Mouse (Mus musculus) common myeloid progenitor, adult 5-6 weeks (primary cell): Measurements from ENCODE around the gene Rbbp8nl. TPM values are rescaled to one million over a fixed set of nuclear protein-coding genes. Genes with fewer than 3 reads are reported as not detected.
"Not testable (repeated sequence)": the region's sequence is repeated elsewhere in the genome, so short reads cannot be mapped to it uniquely, and the experiment has no call there.

Source experiments
- ATAC-seq: replicated peaks from 2 replicates; pipeline ENCODE4 v1.8.0; 2016; ENCODE audit warnings: low read depth, mild to moderate bottlenecking, moderate TSS enrichment, inconsistent platforms; ENCODE audit not compliant: poor library complexity, severe bottlenecking
- total RNA-seq: library from RNA; stranded (forward); fragments of 200-1000, 187-1606 nt; gene quantifications from 2 replicates; pipeline ENCODE4 v1.2.3, GENCODE M21; 2017

Gene Rbbp8nl
- total RNA-seq, 1 experiment from 2014 or later = not detected

- not testable (repeated sequence) for ATAC-seq
Measured at GRCm38 (mm10) chr2:180259826-180260609, 29.7 kb downstream of the Rbbp8nl start.

DNA sequence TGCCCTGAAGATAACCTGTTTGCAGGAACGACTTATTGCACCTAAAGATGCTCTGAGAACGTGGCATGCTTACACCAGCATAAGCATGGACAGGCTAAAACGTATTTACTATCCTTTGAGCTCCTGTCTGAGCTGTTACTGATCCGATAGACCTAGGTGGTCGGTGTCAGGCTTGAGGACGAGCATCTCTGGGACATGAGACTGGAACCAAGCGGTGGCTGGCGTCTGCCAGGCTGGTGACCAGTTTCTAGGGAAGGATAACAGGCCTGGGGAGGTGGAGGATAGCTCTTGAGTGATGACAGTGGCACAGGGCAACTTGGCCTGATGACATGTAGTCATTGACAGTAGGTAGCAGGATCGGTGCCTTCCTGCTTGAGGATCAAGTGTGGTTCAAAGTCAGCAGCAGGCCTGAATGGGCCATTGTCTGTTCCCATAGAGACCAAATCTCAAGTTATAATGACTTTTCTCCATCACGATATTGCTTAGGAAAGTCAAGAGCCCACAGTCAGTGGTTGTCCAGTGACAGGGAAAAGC is 30.7 kb downstream of the Rbbp8nl start:
- not testable (repeated sequence) for ATAC-seq

DNA sequence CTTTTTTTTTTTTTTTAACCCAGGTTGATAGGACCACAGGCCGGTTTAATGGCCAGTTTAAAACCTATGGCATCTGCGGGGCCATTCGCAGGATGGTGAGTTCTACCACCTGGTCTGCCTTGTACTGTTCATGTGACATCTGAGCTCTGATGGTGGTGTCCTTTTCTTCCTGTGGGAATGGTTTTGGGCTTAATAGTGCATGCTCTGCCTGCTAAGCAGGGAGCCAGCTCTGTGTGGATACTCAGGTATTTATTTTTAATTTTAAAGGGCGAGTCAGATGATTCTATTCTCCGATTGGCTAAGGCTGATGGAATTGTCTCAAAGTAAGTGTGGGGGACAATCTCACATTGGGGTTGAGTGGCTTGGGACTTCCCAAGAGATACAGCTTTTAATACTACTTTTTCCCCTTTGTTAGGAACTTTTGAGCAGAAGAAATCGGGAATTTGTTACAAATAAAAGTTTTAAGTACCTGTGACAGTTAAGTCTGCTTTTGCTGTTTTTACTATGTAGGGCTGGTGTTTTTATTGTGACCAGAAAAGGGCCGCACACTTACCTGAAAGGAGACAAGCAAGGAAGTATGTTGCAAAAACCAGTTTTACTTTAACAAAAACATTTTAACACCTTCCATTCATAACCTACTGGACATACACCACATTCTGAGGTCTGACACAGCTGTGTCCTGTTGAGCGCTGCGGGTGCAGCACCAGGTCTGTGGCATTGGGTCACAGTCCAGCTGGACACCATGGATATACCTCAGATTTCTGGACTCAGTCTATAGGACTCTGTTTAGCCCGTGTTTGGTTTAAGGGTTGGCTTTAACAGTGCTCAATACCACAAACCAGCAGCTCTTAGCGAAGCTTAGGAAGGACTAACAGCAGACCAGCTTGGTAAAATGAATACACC is 31.5 kb downstream of the Rbbp8nl start:
- no peak for ATAC-seq

DNA sequence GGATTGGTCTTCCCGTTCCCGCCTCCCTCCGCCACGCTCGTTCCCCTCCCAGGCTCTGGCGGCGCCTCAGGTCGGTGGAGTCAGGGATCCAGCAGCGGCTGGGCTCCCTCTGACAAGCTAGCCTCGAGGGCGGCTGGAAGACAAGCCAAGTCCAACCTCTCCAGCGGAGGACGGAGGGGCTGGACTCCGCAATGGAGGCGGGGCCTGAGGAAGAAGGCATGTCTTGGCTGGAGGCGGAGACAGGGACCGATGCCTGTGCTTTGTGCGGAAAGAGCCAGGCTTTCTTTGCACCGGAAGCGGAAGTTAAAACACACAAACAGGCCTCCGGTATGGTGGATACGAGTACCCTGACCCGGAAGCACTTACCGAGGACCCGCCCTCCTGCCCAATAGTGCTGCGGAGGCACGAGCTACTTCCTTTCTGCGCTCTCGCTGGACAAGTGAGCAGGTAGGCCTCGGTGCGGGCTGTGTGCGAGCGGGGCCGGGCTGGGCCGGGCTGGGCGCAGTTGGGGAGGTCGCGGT is 32.6 kb downstream of the Rbbp8nl start, which contains the start of gene Rps21:
TSS of gene Rps21 (plus strand) at position 377 of the 521 bp plus-strand sequence.
- ATAC-seq = peak; percentile 91

DNA sequence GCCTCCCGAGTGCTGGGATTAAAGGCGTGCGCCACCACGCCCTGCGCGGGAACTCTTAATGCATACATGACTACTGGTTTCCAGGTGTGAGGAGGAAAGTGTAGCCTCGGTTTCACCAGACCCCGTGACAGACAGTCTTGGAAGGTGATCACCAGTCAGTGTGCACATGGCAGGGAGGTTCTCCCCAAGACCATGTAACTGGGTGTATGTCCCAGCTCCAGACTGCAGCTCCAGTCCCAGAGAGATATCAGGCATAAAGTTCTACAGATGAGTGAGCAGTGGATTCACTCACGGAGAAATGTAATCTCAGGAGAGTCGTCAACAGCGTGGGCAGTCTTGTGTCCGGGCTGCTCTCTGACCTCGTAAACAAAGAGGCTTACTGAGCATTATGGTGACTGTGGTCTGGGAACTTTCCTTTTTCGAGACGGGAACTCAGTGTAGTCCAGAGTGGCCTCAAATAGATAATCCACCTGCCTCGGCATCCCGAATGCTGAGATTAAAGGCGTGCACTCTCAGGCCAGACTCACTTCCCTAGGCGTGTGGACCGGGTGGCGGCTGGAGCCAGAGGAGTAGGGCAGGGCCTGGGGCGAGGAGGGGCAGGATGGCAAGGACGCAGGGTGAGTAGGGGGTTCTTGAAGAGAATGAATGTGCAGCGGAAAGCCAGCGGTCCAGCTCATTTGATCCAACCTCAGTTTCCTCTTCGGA is 33.2 kb downstream of the Rbbp8nl start:
- ATAC-seq = peak; percentile 50

GRCm38 (mm10) chr2:180255701-180256100 is 34.0 kb downstream of the Rbbp8nl start:
- ATAC-seq = no peak

- no peak for ATAC-seq
Measured at GRCm38 (mm10) chr2:180254436-180255209, 35.1 kb downstream of the Rbbp8nl start.

- ATAC-seq = no peak
Measured at GRCm38 (mm10) chr2:180251838-180252237, 37.8 kb downstream of the Rbbp8nl start.

DNA sequence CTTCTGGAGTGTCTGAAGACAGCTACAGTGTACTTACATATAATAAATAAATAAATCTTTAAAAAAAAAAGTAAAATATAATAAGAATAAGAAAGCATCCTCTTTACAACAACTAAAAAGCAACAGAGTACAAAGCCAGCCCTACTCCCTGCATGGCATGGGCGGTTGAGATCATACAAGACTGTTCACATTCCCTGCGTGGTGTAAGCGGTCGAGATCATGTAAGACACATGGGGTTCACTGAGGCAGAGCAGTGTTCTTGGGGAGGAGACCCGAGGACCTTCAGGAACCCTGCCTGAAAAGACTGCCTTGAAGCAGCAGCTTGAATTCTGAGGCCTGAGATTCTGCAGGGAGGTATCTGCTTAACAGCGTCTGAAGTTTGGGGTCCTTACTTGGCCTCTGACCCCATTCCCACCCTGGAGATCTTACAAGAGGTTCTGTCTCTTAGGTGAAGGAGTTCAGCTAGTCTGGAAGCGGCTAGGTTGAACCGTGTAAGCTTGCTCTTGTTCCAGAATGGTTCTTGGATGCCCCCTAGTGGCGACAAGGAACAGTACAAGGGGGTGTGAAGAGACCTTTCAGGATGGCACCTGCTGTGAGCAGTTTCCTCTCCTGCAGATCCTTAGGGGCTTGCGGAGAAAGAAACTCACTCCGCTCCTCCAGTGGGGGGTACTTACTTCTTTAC is 38.6 kb downstream of the Rbbp8nl start:
- ATAC-seq = peak; percentile 92

DNA sequence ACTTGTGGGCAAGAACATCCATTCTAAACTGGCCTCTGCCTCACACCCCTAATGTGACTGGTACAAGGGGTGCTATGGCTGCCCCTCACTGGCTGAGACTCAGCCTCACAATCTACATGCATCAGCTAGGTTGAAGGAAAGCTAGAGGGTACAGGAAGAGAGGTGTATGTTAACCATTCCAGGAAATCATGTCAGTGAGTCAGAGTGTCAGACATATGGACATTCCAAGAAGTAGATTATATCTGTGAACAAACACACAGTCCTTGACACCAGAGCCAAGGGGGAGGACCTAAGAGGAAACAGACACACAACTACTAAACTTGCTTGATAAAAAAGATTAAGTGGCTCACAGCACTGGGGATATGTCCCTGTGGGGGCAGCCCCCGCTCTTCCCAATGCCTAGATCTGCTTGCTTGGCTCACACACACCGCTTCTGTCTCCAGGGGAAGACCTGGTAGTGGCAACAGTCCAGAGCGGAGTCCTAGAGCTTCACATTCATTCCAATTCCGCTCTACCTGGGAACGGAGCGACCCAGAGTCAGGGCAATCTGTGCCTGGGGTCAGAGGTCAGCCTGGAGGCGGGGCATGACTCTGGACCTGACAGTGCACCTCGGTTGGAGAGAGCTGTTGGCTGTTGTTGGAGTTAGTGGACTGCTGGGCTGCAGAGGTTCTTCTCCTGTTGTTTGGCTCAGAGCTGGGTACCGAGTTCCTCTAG is 40.6 kb downstream of the Rbbp8nl start:
- ATAC-seq = no peak

- ATAC-seq = no peak
Measured at GRCm38 (mm10) chr2:180247916-180248315, 41.8 kb downstream of the Rbbp8nl start.

DNA sequence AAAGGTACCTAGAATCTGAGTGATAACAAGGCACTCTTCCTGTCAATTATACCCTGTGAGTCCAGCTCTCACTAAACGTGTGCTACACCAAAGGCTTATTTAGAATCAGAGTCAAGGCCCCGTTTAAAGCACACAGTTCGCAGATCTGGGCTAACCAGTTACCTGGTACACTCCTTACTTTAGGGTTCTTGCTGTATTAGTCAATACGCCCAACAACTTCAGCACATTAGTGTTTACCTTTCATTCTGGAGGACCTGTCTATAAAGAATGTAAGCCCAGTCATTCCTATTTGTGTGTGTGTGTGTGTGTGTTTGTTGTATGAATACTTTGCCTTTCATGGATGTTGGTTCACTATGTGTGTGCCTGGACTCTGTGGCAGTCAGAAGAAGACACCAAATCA is 46.6 kb downstream of the Rbbp8nl start:
- no peak for ATAC-seq

DNA sequence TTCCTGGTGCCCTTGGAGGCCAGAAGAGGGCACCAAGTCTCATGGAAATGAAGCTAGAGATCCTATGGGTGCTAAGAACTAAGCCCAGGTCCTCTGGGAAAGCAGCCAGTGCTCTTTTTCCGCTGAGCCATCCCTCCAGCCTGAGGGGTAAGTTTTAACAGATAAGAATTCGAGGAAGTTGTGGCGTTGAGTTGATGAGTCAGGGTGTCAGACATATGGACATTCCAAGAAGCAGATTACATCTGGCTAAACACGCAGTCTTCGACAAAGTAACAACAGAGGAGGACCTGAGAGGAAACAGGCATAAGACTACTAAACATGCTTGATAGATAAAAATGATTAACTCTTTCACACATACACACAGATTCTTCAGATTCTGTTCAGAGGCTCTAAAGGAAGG is 51.1 kb downstream of the Rbbp8nl start:
- ATAC-seq = peak; percentile 55

DNA sequence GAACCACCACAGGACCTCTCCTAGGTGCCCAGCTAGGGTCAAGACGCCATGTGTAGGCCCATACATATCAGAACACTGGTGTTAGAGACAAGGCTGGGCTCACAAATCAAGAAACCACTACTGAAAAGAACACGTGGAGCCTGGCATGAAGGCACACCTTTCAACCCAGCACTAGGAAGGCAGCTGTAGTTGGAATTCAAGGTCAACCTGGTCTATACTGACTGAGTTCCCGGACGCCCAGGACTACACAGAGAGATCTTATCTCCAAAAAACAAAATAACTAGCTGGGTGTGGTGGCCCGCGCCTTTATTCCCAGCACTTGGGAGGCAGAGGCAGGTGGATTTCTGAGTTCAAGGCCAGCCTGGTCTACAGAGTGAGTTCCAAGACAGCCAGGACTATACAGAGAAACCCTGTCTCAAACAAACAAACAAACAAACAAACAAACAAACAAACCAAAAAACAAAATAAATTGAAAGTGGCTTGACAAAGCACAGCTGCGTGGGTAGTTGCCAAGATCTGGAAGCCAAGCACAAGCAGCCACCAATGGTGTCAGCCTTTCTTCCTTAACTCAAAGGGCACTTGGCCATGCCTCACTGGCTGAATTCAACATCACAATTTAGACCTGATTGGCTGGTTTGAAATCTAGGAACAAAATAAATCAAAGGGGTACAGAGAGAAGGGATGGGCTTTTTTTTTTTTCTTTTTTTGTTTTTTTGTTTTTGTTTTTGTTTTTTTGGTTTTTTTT is 51.9 kb downstream of the Rbbp8nl start:
- no peak for ATAC-seq

DNA sequence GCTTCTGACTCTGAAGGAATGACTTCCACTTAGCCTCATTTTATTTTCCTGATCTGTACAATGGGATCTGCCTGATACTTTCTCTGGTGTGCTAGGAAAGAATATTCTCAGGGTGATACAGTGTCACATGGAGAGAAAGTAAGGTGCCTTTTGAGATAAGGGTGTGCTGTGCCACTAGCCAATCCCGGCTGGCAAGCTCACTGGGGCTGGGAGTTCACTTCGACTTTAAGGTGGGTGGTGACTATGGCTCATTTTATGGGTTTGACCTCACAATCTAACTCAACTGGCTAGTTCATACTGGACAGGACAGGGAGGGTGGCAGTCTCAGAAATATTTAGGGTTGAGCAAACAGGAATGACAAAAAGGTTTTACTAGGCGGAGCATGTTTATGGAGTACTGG is 52.7 kb downstream of the Rbbp8nl start:
- ATAC-seq = peak; percentile 56

- ATAC-seq = 0 out of 2 replicates have a peak, but pooled peaks have one; percentile 27
Measured at GRCm38 (mm10) chr2:180236500-180236899, 53.2 kb downstream of the Rbbp8nl start.

DNA sequence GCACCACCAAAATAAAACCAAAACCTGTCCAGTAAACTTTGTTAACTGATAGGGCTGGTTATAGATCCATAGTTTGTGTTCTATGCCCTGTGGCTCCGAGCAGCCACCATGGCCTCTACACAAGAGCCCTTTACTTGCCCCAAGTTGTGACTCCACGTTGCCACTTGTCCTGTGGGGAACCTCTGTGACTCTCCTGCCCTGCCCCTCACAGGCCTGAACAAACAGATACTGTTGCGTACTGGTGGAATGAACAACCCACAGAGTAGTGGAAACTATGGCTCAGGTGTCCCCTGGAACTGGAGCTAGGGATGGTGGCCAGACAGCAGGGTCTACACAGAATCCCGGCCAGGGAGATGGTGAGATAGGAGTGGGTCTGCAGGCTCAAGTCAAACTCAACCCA is 53.9 kb downstream of the Rbbp8nl start:
- no peak for ATAC-seq
